Mouse (Mus musculus) bone marrow, adult 2 months (tissue): Measurements from ENCODE around the gene Ern1. TPM values are rescaled to one million over a fixed set of nuclear protein-coding genes. Genes with fewer than 3 reads are reported as not detected.

Experiments used
- H3K27ac ChIP-seq: fragments of 200-500 bp; 2 replicates; pipeline ENCODE4 v1.5.1; 2012; ENCODE audit warnings: low read depth, mild to moderate bottlenecking, control low read depth, inconsistent platforms, low read length; ENCODE audit not compliant: control insufficient read depth, poor library complexity, insufficient read depth
- H3K4me1 ChIP-seq: fragments of 200-500 bp; 2 replicates; pipeline ENCODE4 v1.6.1; 2011; ENCODE audit warnings: low read length; ENCODE audit not compliant: control insufficient read depth, insufficient read depth
- H3K4me3 ChIP-seq: fragments of 200-500 bp; replicated peaks from 2 replicates; pipeline ENCODE3; 2011; ENCODE audit warnings: mild to moderate bottlenecking, low read depth, low read length, control low read depth; ENCODE audit not compliant: control insufficient read depth
- CTCF ChIP-seq: fragments of 200-500 bp; IDR thresholded peaks from 2 replicates; pipeline ENCODE4 v1.5.1; 2011; ENCODE audit warnings: low read length, control low read depth; ENCODE audit not compliant: control insufficient read depth, insufficient read depth
- POLR2A ChIP-seq: fragments of 200-500 bp; IDR thresholded peaks from 2 replicates; pipeline ENCODE4 v1.6.1; 2011; ENCODE audit warnings: low read depth, mild to moderate bottlenecking, control low read depth, low read length, borderline replicate concordance; ENCODE audit not compliant: control insufficient read depth
- WGBS: fragments of 180-500 bp; shearing (Covaris S2); methylation state at CpG from one replicate; pipeline ENCODE4 v1.1.7; 2018; 5-methylcytosine and 5-hydroxymethylcytosine counted together
- polyA plus RNA-seq: library from polyadenylated mRNA; stranded (reverse); fragments of >200 nt; gene quantifications from 2 replicates; pipeline ENCODE4 v1.2.4, GENCODE M21; 2011; ENCODE audit warnings: low replicate concordance; ENCODE audit not compliant: missing spikeins, insufficient read depth, insufficient read length

The Ern1 gene
- polyA plus RNA-seq, 1 experiment: 13.4 TPM

DNA sequence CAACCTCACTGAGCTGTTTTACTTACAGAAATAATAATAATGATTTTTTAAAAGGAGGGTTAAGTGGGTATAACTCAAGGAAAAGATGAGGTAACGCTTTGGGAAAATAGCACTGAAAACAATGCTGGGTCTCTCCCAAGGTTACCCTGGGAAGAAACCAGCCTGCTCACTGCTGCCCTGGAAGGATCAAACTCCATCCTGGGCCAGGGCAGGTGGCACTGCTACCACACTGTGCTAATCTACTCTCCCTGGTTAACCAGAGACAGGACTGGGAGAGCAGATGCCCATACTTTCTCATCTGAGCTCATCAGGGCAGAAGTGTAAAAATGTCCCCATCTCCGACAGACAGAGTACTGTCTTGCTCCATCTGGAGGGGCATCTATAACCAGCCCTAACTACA is 47.3 kb downstream of the Ern1 start:
- 81% methylated on average over 2 of the region's 2 CpGs for WGBS
- no peak for TF ChIP-seq CTCF
- Histone ChIP-seq H3K4me3 (no peak overlapping the region), H3K4me1 (no peaks in the 10 kb centered on the region), H3K27ac (no peak overlapping the region)

- H3K4me1 ChIP-seq: no peaks in the 10 kb centered on the region
- no peak overlapping the region for H3K27ac ChIP-seq
- WGBS: 52% methylated on average over 3 of the region's 3 CpGs
- TF ChIP-seq CTCF (no peak), POLR2A (no peak)
- H3K4me3 ChIP-seq: no peak overlapping the region
Observed at GRCm38 (mm10) chr11:106439355-106439754, 48.3 kb downstream of the Ern1 start.

GRCm38 (mm10) chr11:106438524-106439177 is 49.0 kb downstream of the Ern1 start:
- TF ChIP-seq CTCF (no peak), POLR2A (no peak)
- no peaks in the 10 kb centered on the region for H3K4me1 ChIP-seq
- 36% methylated on average over 4 of the region's 4 CpGs for WGBS
- no peak overlapping the region for H3K4me3 ChIP-seq
- no peak overlapping the region for H3K27ac ChIP-seq

DNA sequence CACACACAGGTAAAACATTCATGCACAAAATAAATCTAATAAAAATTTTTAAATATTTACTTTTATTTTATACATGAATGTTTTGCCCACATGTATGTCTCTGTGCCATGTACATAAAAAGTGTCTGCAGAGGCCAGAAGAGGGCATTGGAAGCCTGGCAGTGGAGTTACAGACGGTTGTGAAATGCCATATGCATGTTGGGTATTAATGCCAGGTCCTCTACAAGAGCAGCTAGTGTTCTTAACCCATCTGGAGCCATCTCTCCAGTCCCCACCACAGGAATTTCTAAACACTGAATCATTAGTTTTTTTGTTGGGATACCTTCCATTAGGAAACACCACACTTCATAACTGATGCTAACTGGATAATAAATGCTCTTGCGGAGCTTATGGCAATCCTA is 50.1 kb downstream of the Ern1 start:
- H3K4me1 ChIP-seq: no peaks in the 10 kb centered on the region
- TF ChIP-seq CTCF (no peak), POLR2A (no peak)
- 74% methylated on average over 2 of the region's 2 CpGs for WGBS
- no peak overlapping the region for H3K4me3 ChIP-seq
- no peak overlapping the region for H3K27ac ChIP-seq

GRCm38 (mm10) chr11:106437039-106437438 is 50.6 kb downstream of the Ern1 start:
- 76% methylated on average over 5 of the region's 5 CpGs for WGBS
- no peaks in the 10 kb centered on the region for H3K4me1 ChIP-seq
- TF ChIP-seq POLR2A (no peak), CTCF (no peak)
- no peak overlapping the region for H3K4me3 ChIP-seq
- no peak overlapping the region for H3K27ac ChIP-seq

DNA sequence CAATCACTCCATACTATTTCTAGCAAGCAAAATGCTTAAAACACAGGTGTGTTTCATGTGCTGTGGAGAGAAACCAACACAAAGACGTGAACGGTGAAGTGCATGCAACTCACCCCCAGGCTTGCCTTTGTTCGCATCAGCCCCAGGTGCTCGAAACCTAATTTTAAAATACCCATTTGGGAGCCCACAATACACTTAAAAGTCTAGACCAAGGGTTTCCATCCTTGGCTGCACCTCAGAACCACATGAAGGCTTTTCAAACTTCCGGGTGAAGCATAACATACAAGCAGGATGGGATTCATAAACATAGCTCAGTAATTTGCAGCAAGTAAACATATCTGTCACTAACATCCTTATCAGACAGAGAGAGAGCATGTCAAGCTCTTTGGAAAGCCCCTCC is 57.3 kb downstream of the Ern1 start:
- H3K4me3 ChIP-seq: no peak overlapping the region
- 75% methylated on average over 5 of the region's 5 CpGs for WGBS
- TF ChIP-seq CTCF: no peak
- no peak for TF ChIP-seq POLR2A
- peaks cover 6% of the 10 kb centered on the region for H3K4me1 ChIP-seq
- H3K27ac ChIP-seq: no peak overlapping the region

GRCm38 (mm10) chr11:106429689-106430088 is 58.0 kb downstream of the Ern1 start:
- TF ChIP-seq CTCF: no peak
- no peak for TF ChIP-seq POLR2A
- H3K27ac ChIP-seq: no peak overlapping the region
- H3K4me1 ChIP-seq: peaks cover 6% of the 10 kb centered on the region
- no peak overlapping the region for H3K4me3 ChIP-seq
- 32% methylated on average over 4 of the region's 4 CpGs for WGBS

- Histone ChIP-seq H3K27ac (no peak overlapping the region; the same call in 1 of the 2 replicates), H3K4me1 (peaks cover 6% of the 10 kb centered on the region), H3K4me3 (no peak overlapping the region)
- 51% methylated on average over 2 of the region's 2 CpGs for WGBS
- TF ChIP-seq CTCF (no peak), POLR2A (no peak)
Observed at GRCm38 (mm10) chr11:106428556-106428955, 59.1 kb downstream of the Ern1 start.

GRCm38 (mm10) chr11:106428106-106428505 is 59.5 kb downstream of the Ern1 start:
- no peak overlapping the region; the same call in 1 of the 2 replicates for H3K27ac ChIP-seq

More at GRCm38 (mm10) chr11:106428106-106428505, 59.5 kb downstream of the Ern1 start:
- H3K4me1 ChIP-seq: peaks cover 6% of the 10 kb centered on the region
- H3K4me3 ChIP-seq: no peak overlapping the region
- 7% methylated on average over 4 of the region's 4 CpGs for WGBS
- TF ChIP-seq POLR2A (no peak), CTCF (no peak)
